Mouse (Mus musculus): ENCODE results near the gene Pipox. TPM values are rescaled to one million over a fixed set of nuclear protein-coding genes. Genes with fewer than 3 reads are reported as not detected.

Pipox gene
- total RNA-seq, 2 experiments from 2014 or later = 1.3 to 1.7 TPM

DNA sequence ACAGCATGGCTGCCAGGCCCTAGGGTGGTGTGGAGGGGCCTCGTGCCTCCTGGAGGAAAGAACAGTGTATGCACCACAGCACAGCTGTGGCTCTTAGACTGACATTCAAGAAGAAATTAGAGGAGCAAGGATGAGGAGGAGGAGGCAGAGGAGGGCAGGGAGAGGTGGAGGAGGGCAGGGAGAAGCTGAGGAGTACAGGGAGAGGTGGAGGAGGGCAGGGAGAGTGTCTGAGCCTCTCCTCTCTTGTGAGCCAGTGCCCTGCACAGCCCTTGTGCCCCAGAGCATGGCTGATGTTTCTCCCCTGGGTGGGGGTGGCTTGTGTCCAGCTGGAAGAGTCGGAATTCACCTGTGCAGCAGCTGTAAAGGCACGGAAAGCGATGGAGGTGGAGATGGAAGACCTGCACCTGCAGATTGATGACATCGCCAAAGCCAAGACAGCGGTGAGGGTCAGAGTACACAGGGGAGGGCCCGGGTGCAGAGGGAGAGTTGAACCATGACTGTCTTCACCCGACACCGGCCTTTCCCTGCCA lies 46.2 kb downstream of the Pipox start:
- DNase-seq = no peak

DNA sequence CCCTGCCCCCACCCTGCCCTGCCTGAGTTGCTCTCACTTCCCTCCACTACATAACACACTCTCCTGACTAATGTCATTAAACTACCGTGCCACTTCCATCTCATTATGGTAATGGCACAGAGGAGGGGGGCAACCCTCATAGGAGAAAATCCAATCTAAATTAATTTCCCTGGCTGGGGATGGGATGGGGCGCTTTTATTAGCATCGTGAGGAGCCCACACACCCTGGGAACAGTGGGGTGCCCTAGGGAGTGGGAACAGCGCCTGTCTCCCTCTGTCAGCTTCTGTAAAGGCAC lies 50.0 kb downstream of the Pipox start:
- no peak for DNase-seq

DNA sequence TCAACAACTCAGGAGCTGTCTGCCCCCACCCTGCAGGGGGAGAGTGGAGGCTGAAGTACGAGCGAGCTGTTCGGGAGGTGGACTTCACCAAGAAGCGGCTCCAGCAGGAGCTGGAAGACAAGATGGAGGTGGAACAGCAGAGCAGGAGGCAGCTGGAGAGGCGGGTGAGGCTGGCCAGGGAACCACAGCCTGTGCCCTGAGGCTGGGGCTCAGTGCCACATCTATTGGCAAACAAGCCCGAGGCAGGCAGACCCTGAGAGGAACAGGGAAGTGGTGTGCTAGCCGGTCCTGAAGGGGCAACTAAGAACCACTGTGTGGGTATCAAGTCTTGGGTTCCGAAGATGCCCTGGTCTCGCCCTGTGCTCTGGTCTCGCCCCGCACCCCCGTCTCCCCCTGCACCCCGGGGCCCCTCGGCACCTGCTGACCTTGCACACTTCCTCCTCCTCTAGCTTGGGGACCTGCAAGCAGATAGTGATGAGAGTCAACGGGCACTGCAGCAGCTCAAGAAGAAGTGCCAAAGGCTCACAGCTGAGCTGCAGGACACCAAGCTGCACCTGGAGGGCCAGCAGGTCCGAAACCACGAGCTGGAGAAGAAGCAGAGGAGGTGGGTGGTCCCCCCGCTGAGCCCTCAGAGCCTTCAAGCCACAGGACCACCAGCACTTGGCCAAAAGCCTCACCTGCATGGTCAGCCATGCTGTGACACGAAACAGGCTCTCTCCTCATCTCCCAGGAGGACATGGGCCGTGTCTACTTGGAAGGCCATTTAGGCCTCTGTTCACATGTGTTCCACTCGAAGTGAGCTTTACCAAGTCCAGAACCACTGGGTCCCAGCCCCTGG lies 50.6 kb downstream of the Pipox start:
- DNase-seq = no peak

DNA sequence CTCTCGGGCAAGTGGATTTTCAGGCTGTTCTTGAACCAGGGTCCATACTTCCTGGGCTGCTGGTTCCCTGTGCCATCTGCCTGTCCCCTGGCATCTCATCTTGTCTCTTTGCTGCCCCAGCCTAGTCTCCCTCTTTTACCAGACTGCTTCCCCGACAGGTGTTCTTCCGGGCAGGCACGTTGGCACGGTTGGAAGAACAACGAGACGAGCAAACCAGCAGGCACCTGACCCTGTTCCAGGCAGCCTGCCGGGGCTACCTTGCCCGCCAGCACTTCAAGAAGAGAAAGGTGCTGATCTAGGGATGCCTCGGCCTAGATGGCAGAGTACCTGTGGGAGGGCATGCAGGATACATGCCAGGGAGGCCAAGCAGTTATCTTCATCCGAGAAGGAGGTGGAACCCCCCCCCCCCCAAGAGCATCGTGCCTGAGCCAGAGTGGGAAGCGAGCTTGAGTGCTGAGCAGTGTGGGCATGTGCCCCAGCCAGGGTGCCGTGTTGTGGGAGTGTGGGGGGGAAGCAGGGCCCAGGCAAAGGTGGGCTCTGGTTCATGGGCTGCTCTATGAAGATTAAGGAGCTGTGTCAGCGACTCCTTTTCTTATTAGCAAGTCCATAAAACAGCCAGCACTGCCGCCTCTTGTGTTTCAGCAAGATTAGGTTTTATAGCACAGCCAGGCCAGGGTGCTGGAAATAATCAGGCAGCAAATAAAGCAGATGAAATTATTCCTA lies 53.2 kb downstream of the Pipox start:
- DNase-seq = no peak

DNA sequence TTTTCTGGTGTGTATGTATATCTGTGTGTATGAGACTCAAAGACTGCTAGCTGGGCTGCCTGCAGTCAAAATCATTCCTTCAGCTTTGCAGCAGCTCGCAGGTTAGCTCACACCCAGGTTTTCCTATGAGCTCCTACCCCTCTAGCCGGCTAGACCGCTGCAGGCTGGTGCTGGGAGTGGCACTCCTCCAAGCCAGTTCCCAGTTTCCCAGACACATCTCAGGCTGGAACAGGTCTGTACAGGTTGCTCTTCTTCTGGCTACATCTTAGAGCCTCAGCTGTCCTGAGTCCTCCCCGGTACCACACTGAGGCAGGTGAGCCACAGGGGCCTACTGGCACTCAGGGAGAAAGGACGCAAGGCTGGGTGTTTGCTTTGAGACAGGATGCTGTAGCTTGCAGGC lies 56.0 kb downstream of the Pipox start:
- no peak for DNase-seq

DNA sequence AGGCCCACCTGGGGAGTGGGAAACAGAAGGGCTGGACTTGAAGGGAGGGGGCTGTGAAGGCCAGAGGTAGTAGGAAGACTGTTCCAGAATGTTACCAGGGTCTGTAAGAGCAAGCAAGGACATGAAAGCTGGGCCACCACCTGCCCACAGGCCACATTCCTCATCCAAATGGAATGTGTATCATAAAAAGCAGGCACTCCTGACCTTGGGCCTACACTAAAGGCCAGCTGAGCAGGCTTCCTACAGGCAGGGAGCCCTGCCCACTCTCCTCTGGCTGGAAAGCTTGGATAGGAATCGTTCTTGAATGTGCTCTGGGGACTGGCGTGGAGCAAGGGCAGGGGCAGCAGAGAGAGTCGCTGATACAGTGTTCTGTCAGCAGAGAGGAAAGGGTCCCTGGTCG lies 57.1 kb downstream of the Pipox start:
- DNase-seq = no peak

DNA sequence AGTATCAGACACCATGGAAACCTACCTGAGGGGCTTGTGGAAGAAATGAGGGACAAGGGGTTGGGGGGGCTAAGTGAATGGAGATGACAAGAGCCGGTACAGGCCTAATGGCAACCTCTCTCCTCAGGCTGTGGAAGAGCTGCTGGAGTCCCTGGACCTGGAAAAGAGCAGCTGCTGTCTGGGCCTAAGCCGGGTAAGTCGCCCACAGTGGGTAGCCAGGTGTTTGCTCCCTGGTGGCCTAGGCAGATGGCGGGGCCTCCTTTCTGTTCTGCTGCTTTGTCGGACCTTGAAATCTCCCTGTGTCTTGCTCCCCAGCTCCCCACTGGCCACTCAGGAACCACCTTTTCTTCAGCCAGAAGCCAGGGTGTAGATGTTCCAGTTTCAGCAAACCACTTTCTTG lies 57.6 kb downstream of the Pipox start:
- DNase-seq = no peak

DNA sequence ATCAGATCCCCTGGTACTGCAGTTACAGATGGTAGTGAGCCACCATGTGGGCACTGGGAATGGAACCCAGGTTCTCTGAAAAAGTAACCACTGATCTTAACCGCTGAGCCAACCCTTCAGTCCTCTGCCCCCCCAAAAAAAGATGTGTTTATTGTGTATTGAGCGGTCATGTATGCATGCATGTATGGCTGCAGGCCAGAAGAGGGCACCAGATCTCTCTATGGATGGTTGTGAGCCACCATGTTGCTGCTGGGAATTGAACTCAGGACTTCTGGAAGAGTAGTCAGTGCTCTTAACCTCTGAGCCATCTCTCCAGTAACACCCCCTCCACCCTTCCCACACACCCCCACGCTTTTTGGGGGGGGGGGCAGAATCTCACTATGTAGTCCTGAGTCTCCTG lies 58.8 kb downstream of the Pipox start:
- DNase-seq = no peak

DNA sequence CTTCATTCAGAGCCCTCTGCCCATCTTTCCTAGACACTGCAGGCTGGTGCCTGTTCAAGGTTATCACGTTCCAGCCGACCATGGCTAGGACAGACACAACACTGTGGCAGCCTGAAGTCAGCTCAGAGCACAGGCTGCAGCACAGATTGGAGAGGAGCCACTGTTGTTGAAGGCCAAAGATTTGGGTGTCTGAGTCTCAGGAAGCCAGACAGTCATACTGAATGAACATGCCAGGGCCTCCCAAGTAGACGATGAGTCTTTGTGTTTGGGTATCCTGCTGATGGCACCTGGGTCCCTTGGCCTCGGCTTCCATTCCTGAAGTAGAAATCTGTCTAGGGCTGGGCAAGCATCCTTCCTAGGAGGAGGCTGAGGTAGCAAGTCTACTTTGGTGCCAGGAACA lies 61.4 kb downstream of the Pipox start:
- no peak for DNase-seq

DNA sequence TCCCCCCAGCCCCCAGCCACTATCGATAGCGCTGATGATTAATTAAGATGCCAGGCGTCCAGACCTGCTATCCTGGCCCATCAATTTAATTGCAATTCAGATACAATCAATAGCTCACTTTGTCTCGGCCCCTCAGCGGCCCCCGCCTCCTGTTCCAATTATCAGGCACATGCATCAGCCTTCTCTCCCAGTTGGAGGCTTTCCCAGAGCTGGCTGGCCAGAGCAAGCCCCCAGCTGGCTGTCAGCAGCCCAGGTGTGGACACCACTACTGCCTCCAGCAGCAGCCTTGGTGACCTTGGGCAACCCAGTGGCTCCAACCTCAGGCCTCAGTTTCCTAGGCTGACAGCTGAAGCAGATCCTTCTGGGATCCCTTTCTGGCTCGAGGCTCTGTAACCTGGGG lies 63.0 kb downstream of the Pipox start:
- DNase-seq = no peak

Other genes with a start within 250 kb of the Pipox start
- gene Nufip2, start 207.9 kb downstream of the Pipox start, total RNA-seq (2021) = 10 to 100 TPM; 84.8 to 92.9 TPM
- gene Cryba1, start 168.8 kb downstream of the Pipox start, total RNA-seq (2021) = not detected
- gene Myo18a, start 130.8 kb downstream of the Pipox start, total RNA-seq (2021) = 100 to 1,000 TPM; 136 to 158 TPM
- gene Gm10277, start 106.3 kb downstream of the Pipox start, total RNA-seq (2021) = not detected
- 100 to 1,000 TPM; 148 to 153 TPM for gene Sez6, start 36.7 kb upstream of the Pipox start, total RNA-seq (2021)
- gene Phf12, start 88.7 kb upstream of the Pipox start, total RNA-seq (2021) = 10 to 100 TPM; 48.3 to 51.2 TPM
- 1 to 10 TPM; 4.5 to 6.2 TPM for gene Dhrs13, start 138.2 kb upstream of the Pipox start, total RNA-seq (2021)
- 10 to 100 TPM; 71.8 to 74.3 TPM for gene Flot2, start 143.8 kb upstream of the Pipox start, total RNA-seq (2021)
- gene Eral1, start 186.3 kb upstream of the Pipox start, total RNA-seq (2021) = 10 to 100 TPM; 19.8 to 21.2 TPM
- 10 to 100 TPM; 29.5 to 33.0 TPM for gene Fam222b, start 200.6 kb upstream of the Pipox start, total RNA-seq (2021)

All from layer of hippocampus, postnatal 36 days (tissue).